Comparison of ENCODE assay signal across 20 mouse cellular contexts in the genomic region with DNA sequence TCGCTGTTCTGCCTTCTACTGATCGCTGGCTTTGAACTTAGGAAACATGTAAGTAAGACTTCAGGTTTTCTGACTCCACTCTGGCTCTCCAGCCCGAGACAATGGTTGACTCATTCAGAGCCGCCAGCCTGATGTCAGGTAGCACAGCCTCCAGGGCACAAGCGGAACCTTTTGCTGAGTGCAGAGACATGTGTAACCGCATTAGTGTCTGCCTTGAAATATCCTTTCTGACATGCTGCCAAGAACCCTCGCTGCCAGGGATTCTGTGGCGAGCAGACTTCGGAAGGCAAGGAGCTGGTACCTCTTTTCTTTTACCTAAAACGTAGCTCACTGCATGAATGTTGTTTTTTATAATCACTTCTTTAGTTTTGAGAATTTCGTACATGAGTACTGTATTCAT.
DNase-seq lines count a peak whose midpoint lies in the region; ATAC-seq lines count a peak whose summit lies in the region.
"Had no signal": no experiment of that assay in that cellular context is flagged by ENCODE, and none has a peak within 500 bp of the region (broad histone marks: within the 10 kb centered on the region; RNA-seq: fewer than 3 reads in every experiment).

No protein-coding gene starts in this region.

- no peaks in the 10 kb centered on the region for H3K4me1 ChIP-seq in heart, embryonic 11.5 days (ENCODE audit: control insufficient read depth, insufficient read depth, low read length)
- H3K4me1 ChIP-seq: heart, embryonic 10.5 days; hindbrain, embryonic 10.5 days; kidney, embryonic 15.5 days; liver, embryonic 13.5 days; neural tube, embryonic 12.5 days had no signal

- no peak overlapping the region for H3K9ac ChIP-seq in heart, embryonic 11.5 days (ENCODE audit: low read depth, low read length)
- H3K9ac ChIP-seq: embryonic facial prominence, embryonic 13.5 days; kidney, embryonic 15.5 days; liver, embryonic 13.5 days; neural tube, embryonic 12.5 days had no signal

- no peaks in the 10 kb centered on the region for H3K27me3 ChIP-seq in heart, embryonic 11.5 days (ENCODE audit: control insufficient read depth, insufficient read depth, low read length)
- H3K27me3 ChIP-seq: kidney, embryonic 15.5 days; liver, embryonic 13.5 days; neural tube, embryonic 12.5 days had no signal

- 77% methylated on average over 11 of the region's 11 CpGs for WGBS in heart, embryonic 11.5 days (ENCODE audit: insufficient replicate concordance)

- no peak overlapping the region for H3K4me2 ChIP-seq in heart, embryonic 11.5 days
- H3K4me2 ChIP-seq: embryonic facial prominence, embryonic 13.5 days; kidney, embryonic 15.5 days; liver, embryonic 13.5 days; neural tube, embryonic 12.5 days had no signal

- DNase-seq in adrenal gland, adult 2 months = peak; percentile 25
- no peak for DNase-seq in adrenal gland, adult 18-20 months (ENCODE audit: low spot score in 2 of 2)
- DNase-seq in heart, postnatal 4 days = peak; percentile 15
- DNase-seq in 416B (ENCODE audit: low read depth) = peak; percentile 34
- peak; percentile 6 to 40 for DNase-seq in adrenal gland, postnatal 36 days
- DNase-seq in adipocyte (ENCODE audit: low spot score) = no peak
- DNase-seq: cerebellum, adult 11 months; gastrocnemius, postnatal 10 days; lung, adult 2 months; right cerebral cortex, adult 18-20 months; thymus, adult 18-20 months had no signal

- ATAC-seq in heart, embryonic 11.5 days (replicated peaks; ENCODE audit: insufficient number of reproducible peaks, low FRiP score, low TSS enrichment) = no peak
- ATAC-seq: CD4-positive, CD25-positive, alpha-beta regulatory T cell, adult 4 months; forebrain, embryonic 16.5 days had no signal

- H3K36me3 ChIP-seq in heart, embryonic 11.5 days (ENCODE audit: control insufficient read depth, insufficient read depth, low read length) = no peaks in the 10 kb centered on the region
- H3K36me3 ChIP-seq: embryonic facial prominence, embryonic 13.5 days; heart, embryonic 10.5 days; hindbrain, embryonic 10.5 days; kidney, embryonic 15.5 days; liver, embryonic 13.5 days; neural tube, embryonic 12.5 days had no signal

- no peaks in the 10 kb centered on the region for H3K9me3 ChIP-seq in heart, embryonic 11.5 days (replicated peaks; ENCODE audit: control insufficient read depth, low read length)
- H3K9me3 ChIP-seq: embryonic facial prominence, embryonic 13.5 days; heart, embryonic 10.5 days; hindbrain, embryonic 10.5 days; kidney, embryonic 15.5 days; liver, embryonic 13.5 days; neural tube, embryonic 12.5 days had no signal

- no peak overlapping the region for H3K27ac ChIP-seq in heart, embryonic 11.5 days (ENCODE audit: low read depth, low read length)
- H3K27ac ChIP-seq: embryonic facial prominence, embryonic 13.5 days; heart, embryonic 10.5 days; hindbrain, embryonic 10.5 days; kidney, embryonic 15.5 days; liver, embryonic 13.5 days; neural tube, embryonic 12.5 days had no signal

- no peak overlapping the region for H3K4me3 ChIP-seq in heart, embryonic 11.5 days (ENCODE audit: low read depth, low read length)
- H3K4me3 ChIP-seq: embryonic facial prominence, embryonic 13.5 days; heart, embryonic 10.5 days; hindbrain, embryonic 10.5 days; kidney, embryonic 15.5 days; liver, embryonic 13.5 days; neural tube, embryonic 12.5 days had no signal

Comparison
In these comparisons a context has a peak if more than half of its experiments do, and no peak if none do; other contexts are left out.
1. DNase-seq: peak in adrenal gland, adult 2 months (single experiment), heart, postnatal 4 days (single experiment), 416B (single experiment) and adrenal gland, postnatal 36 days (2 of 2); none in adrenal gland, adult 18-20 months (0 of 2) and adipocyte (single experiment).